Mouse (Mus musculus) cortical plate, adult 2 months (tissue): ENCODE results near the gene Slc44a2.

Source experiments
- CTCF ChIP-seq: fragments of 200-500 bp; IDR thresholded peaks from 2 replicates; pipeline ENCODE4 v1.5.1; 2011; ENCODE audit warnings: mild to moderate bottlenecking, control low read depth, low read length; ENCODE audit not compliant: insufficient read depth; ENCODE audit errors: extremely low read depth
- POLR2A ChIP-seq: fragments of 200-500 bp; IDR thresholded peaks from 2 replicates; pipeline ENCODE4 v1.6.1; 2011; ENCODE audit warnings: mild to moderate bottlenecking, low read length, control low read depth; ENCODE audit not compliant: insufficient read depth; ENCODE audit errors: extremely low read depth

DNA sequence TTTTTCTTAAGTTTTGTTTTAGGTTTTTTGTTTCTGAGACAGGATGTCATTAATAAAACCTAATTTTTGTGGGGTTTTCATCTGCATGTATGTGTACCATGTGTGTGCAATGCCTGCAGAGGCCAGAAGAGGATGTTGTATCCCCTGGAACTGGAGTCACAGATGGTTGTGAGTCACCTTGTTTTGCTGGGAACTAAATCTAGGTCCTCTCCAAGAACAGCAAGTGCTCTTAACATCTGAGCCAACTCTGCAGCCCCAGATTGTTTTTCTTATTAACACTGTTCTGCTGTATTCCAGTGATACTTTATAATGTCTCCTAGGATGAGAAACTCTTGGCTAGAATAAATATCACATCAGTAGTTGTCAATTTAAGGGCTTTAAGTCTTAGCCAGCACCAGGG lies 60.4 kb downstream of the Slc44a2 start:
- TF ChIP-seq CTCF, result 0 out of 2 replicates have a peak, but pooled peaks have one; percentile 11
- TF ChIP-seq POLR2A, result no peak
